ENCODE assay signal across 22 mouse cellular contexts in the genomic region with DNA sequence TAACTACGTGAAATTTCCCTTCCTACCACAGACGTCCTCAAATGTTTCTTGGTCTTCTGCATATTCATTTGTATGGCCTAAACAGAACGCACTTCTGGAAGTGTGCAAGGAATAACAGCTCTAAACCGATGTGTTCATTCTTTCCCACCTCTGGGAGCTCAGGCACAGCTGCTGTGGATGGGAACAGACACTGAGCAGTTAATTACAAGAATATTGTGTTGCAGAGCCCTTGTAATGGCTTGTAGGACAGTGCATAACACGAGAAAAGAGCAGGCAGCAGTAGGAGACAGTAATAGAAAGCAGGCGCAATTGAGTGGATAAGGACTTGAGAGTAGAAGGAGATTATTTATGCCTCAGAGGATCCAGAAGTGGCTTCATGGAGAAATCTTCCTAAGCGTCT.
"Had no signal": no experiment of that assay in that cellular context is flagged by ENCODE, and none has a peak within 500 bp of the region (broad histone marks: within the 10 kb centered on the region; RNA-seq: fewer than 3 reads in every experiment).

No protein-coding gene starts in this region.

- H3K27me3 ChIP-seq: heart, embryonic 12.5 days; intestine, embryonic 15.5 days; limb, embryonic 13.5 days; limb, embryonic 15.5 days had no signal

- DNase-seq: gastrocnemius, postnatal 14 days; gastrocnemius, postnatal 36 days; heart, adult 2 months; heart, postnatal 10 days; heart, postnatal 4 days; kidney, adult 18-20 months; kidney, adult 8-10 months; kidney, postnatal 14 days; kidney, postnatal 36 days; layer of hippocampus, adult 9-11 months; layer of hippocampus, postnatal 36 days; left cerebral cortex, postnatal 4 days had no signal

- H3K4me1 ChIP-seq: heart, embryonic 12.5 days; intestine, embryonic 15.5 days; limb, embryonic 13.5 days; limb, embryonic 15.5 days had no signal

- H3K27ac ChIP-seq: heart, adult 2 months; heart, embryonic 10.5 days; hindbrain, embryonic 14.5 days; intestine, embryonic 15.5 days; kidney, postnatal 0 days; limb, embryonic 13.5 days; limb, embryonic 15.5 days had no signal

- H3K9ac ChIP-seq: heart, embryonic 12.5 days; hindbrain, embryonic 14.5 days; intestine, embryonic 15.5 days; limb, embryonic 13.5 days; limb, embryonic 15.5 days had no signal

- H3K4me3 ChIP-seq: heart, adult 2 months; heart, embryonic 10.5 days; heart, embryonic 12.5 days; intestine, embryonic 15.5 days; limb, embryonic 13.5 days; limb, embryonic 15.5 days had no signal

- ATAC-seq: hindbrain, embryonic 16.5 days; inflammation-experienced regulatory T-cells, adult 6 months; intestine, embryonic 15.5 days; intestine, postnatal 0 days had no signal

- H3K4me2 ChIP-seq: heart, embryonic 12.5 days; hindbrain, embryonic 14.5 days; intestine, embryonic 15.5 days; limb, embryonic 13.5 days; limb, embryonic 15.5 days had no signal

- H3K9me3 ChIP-seq: heart, embryonic 10.5 days; heart, embryonic 12.5 days; intestine, embryonic 15.5 days; limb, embryonic 13.5 days; limb, embryonic 15.5 days had no signal

- H3K36me3 ChIP-seq: heart, embryonic 10.5 days; heart, embryonic 12.5 days; intestine, embryonic 15.5 days; limb, embryonic 13.5 days; limb, embryonic 15.5 days had no signal
